ENCODE assay signal across 10 mouse cellular contexts in genomic region chr5:107720991-107721637, GRCm38 (mm10). TPM values are rescaled to one million over a fixed set of nuclear protein-coding genes. Genes with fewer than 3 reads are reported as not detected.
DNase-seq lines count a peak whose midpoint lies in the region; ATAC-seq and TF ChIP-seq lines count a peak whose summit lies in the region.
"Had no signal": no experiment of that assay in that cellular context is flagged by ENCODE, and none has a peak within 500 bp of the region (broad histone marks: within the 10 kb centered on the region; RNA-seq: fewer than 3 reads in every experiment).

No protein-coding gene starts in this region.

- DNase-seq in adrenal gland, adult (ENCODE audit: inconsistent age in 2 of 2, low spot score in 1 of 2): peak; percentile 8 to 31
- DNase-seq in adrenal gland, adult 18-20 months (ENCODE audit: low spot score in 2 of 2): no peak
- no peak for DNase-seq in limb, embryonic 14.5 days (ENCODE audit: low spot score)
- DNase-seq in spleen, adult 12 weeks (ENCODE audit: low spot score): no peak
- no peak for DNase-seq in frontal cortex, postnatal 25 days (ENCODE audit: low spot score in 2 of 2)

- under 1% methylated on average over 46 of the region's 58 CpGs for WGBS in limb, embryonic 14.5 days
- 5% methylated on average over 58 of the region's 58 CpGs for WGBS in stomach, embryonic 16.5 days

- H3K9me3 ChIP-seq in megakaryocyte, embryonic 14.5 days: peaks cover 9% of the 10 kb centered on the region; the same call in 1 of the 2 replicates
- no peaks in the 10 kb centered on the region for H3K9me3 ChIP-seq in limb, embryonic 14.5 days (ENCODE audit: control insufficient read depth, low read length)
- H3K9me3 ChIP-seq in stomach, embryonic 16.5 days (replicated peaks; ENCODE audit: control insufficient read depth, low read length): no peaks in the 10 kb centered on the region

- H3K4me2 ChIP-seq in limb, embryonic 14.5 days (replicated peaks; ENCODE audit: low read depth, low read length, severe bottlenecking): peak overlapping the region; percentile 58
- H3K4me2 ChIP-seq in stomach, embryonic 16.5 days (ENCODE audit: low read depth, low read length): peak overlapping the region; percentile 71

- H3K36me3 ChIP-seq in megakaryocyte, embryonic 14.5 days (replicated peaks; ENCODE audit: low read length): no peaks in the 10 kb centered on the region
- no peaks in the 10 kb centered on the region for H3K36me3 ChIP-seq in limb, embryonic 14.5 days (ENCODE audit: control insufficient read depth, insufficient read depth, low read length)
- H3K36me3 ChIP-seq in stomach, embryonic 16.5 days (ENCODE audit: control insufficient read depth, insufficient read depth, low read length): no peaks in the 10 kb centered on the region

- ATAC-seq in megakaryocyte, adult 5-6 weeks (ENCODE audit: poor library complexity, severe bottlenecking): no peak
- no peak for ATAC-seq in limb, embryonic 14.5 days (ENCODE audit: low FRiP score, low read depth)
- no peak for ATAC-seq in stomach, embryonic 16.5 days (ENCODE audit: insufficient read depth, low FRiP score)

- no peak overlapping the region; the same call in 1 of the 2 replicates for H3K9ac ChIP-seq in limb, embryonic 14.5 days (ENCODE audit: low read depth, low read length, severe bottlenecking)
- H3K9ac ChIP-seq in stomach, embryonic 16.5 days (ENCODE audit: low read length): peak overlapping the region; percentile 55; the same call in 1 of the 2 replicates

- H3K4me3 ChIP-seq in megakaryocyte, embryonic 14.5 days (replicated peaks): peak overlapping the region; percentile 62
- peak overlapping the region; percentile 41 for H3K4me3 ChIP-seq in limb, embryonic 14.5 days (replicated peaks; ENCODE audit: low read length)
- peak overlapping the region; percentile 47 for H3K4me3 ChIP-seq in stomach, embryonic 16.5 days (replicated peaks; ENCODE audit: low read length)
- H3K4me3 ChIP-seq: myocyte had no signal

- no peak for TF ChIP-seq POLR2A in limb, embryonic 14.5 days (IDR thresholded peaks at IDR 0.05; ENCODE audit: borderline replicate concordance, extremely low read depth, insufficient read depth, insufficient read length)

- H3K27ac ChIP-seq in limb, embryonic 14.5 days (replicated peaks; ENCODE audit: low read depth, low read length): no peak overlapping the region
- no peak overlapping the region for H3K27ac ChIP-seq in stomach, embryonic 16.5 days (ENCODE audit: low read length)

- peaks cover 44% of the 10 kb centered on the region for H3K4me1 ChIP-seq in megakaryocyte, embryonic 14.5 days
- H3K4me1 ChIP-seq in limb, embryonic 14.5 days (ENCODE audit: control insufficient read depth, insufficient read depth, low read length): peaks cover 31% of the 10 kb centered on the region
- peaks cover 44% of the 10 kb centered on the region for H3K4me1 ChIP-seq in stomach, embryonic 16.5 days (ENCODE audit: control insufficient read depth, insufficient read depth, low read length)

- H3K27me3 ChIP-seq in megakaryocyte, embryonic 14.5 days (replicated peaks): peaks cover 86% of the 10 kb centered on the region
- peaks cover 96% of the 10 kb centered on the region for H3K27me3 ChIP-seq in limb, embryonic 14.5 days (ENCODE audit: control insufficient read depth, insufficient read depth, low read length)
- H3K27me3 ChIP-seq in stomach, embryonic 16.5 days (ENCODE audit: control insufficient read depth, insufficient read depth, low read length): peaks cover 91% of the 10 kb centered on the region

RNA-seq across cellular contexts. Expression of gene Gfi1, which starts 4.7 kb away (rescaled TPM):
- total RNA-seq in adrenal gland, adult 18-20 months (2021): under 1 TPM in 1 of 2 experiments, not detected in 1; 0.32 TPM
- 2.7 TPM in 1 of 2 replicates, not detected in the other for polyA plus RNA-seq in megakaryocyte, embryonic 14.5 days (2012; ENCODE audit: insufficient read depth, low replicate concordance)
- 1.0 and 3.6 TPM in 2 replicates for total RNA-seq in megakaryocyte, adult 5-6 weeks (2015)
- 2.2 and 3.7 TPM in 2 replicates for total RNA-seq in megakaryocyte, adult 5-6 weeks (2017)
- polyA plus RNA-seq in limb, embryonic 14.5 days (2012; rRNA removed): 1.6 and 1.9 TPM in 2 replicates
- polyA plus RNA-seq in limb, embryonic 14.5 days (2014; fragmentation: Nextera tagmentation; extraction: Ambion mirVana): 0.40 and 0.55 TPM in 2 replicates
- 0.66 and 1.1 TPM in 2 replicates for polyA plus RNA-seq in stomach, embryonic 16.5 days (2015; fragmentation: Nextera tagmentation; extraction: Ambion mirVana)
- polyA plus RNA-seq: cortical plate, adult 2 months had no signal

Comparison
In these comparisons a context has a peak if more than half of its experiments do, and no peak if none do; other contexts are left out.
1. DNase-seq: peak in adrenal gland, adult (2 of 2); none in adrenal gland, adult 18-20 months (0 of 2), limb, embryonic 14.5 days (single experiment), spleen, adult 12 weeks (single experiment) and frontal cortex, postnatal 25 days (0 of 2).
2. Peak in every context shown above with its lines, with median percentiles within 50 percentile points of each other: H3K4me3 ChIP-seq.